Mouse (Mus musculus) stomach, embryonic 16.5 days (tissue): ENCODE measurements around the gene Zdhhc1. TPM values are rescaled to one million over a fixed set of nuclear protein-coding genes. Genes with fewer than 3 reads are reported as not detected.

Experiments
- ATAC-seq: fragments of 200-750 bp; cut with Nextera tagmentation; 2 replicates; pipeline ENCODE4 v1.8.0; 2017; ENCODE audit warnings: moderate number of reproducible peaks, moderate TSS enrichment; ENCODE audit not compliant: insufficient read depth, low FRiP score
- H3K27ac ChIP-seq: fragments of 300-500 bp; sonication (generic); 2 replicates; pipeline ENCODE4 v1.5.1; 2014; ENCODE audit warnings: low read length
- H3K27me3 ChIP-seq: fragments of 300-500 bp; sonication (generic); 2 replicates; pipeline ENCODE4 v1.6.1; 2014; ENCODE audit warnings: low read length, control low read depth, mixed read lengths; ENCODE audit not compliant: control insufficient read depth, insufficient read depth
- H3K36me3 ChIP-seq: fragments of 300-500 bp; sonication (generic); 2 replicates; pipeline ENCODE4 v1.6.1; 2014; ENCODE audit warnings: low read length; ENCODE audit not compliant: control insufficient read depth, insufficient read depth
- H3K4me1 ChIP-seq: fragments of 300-500 bp; sonication (generic); 2 replicates; pipeline ENCODE4 v1.6.1; 2014; ENCODE audit warnings: low read length, control low read depth, mixed read lengths; ENCODE audit not compliant: control insufficient read depth, insufficient read depth
- H3K4me2 ChIP-seq: fragments of 300-500 bp; sonication (generic); 2 replicates; pipeline ENCODE4 v1.6.1; 2014; ENCODE audit warnings: low read depth, low read length, mixed read lengths
- H3K4me3 ChIP-seq: fragments of 300-500 bp; sonication (generic); replicated peaks from 2 replicates; pipeline ENCODE4 v1.5.1; 2014; ENCODE audit warnings: mild to moderate bottlenecking, low read length
- H3K9ac ChIP-seq: fragments of 300-500 bp; sonication (generic); 2 replicates; pipeline ENCODE4 v1.6.1; 2014; ENCODE audit warnings: low read length
- H3K9me3 ChIP-seq: fragments of 300-500 bp; sonication (generic); replicated peaks from 2 replicates; pipeline ENCODE4 v1.6.1; 2016; ENCODE audit warnings: low read length, control low read depth; ENCODE audit not compliant: control insufficient read depth
- WGBS: fragments of 180-500 bp; shearing (Covaris S2); extraction: QIAGEN DNeasy Blood & Tissue Kit; methylation state at CpG from one replicate; pipeline ENCODE4 v1.1.7; 2014; 5-methylcytosine and 5-hydroxymethylcytosine counted together
- polyA plus RNA-seq: library from polyadenylated mRNA; unstranded; fragments of >200 nt; fragmentation: Nextera tagmentation; extraction: Ambion mirVana; gene quantifications from 2 replicates; pipeline ENCODE4 v1.2.1, GENCODE M21; 2015

Zdhhc1 gene
- polyA plus RNA-seq, 1 experiment from 2014 or later, result 33.8 TPM

DNA sequence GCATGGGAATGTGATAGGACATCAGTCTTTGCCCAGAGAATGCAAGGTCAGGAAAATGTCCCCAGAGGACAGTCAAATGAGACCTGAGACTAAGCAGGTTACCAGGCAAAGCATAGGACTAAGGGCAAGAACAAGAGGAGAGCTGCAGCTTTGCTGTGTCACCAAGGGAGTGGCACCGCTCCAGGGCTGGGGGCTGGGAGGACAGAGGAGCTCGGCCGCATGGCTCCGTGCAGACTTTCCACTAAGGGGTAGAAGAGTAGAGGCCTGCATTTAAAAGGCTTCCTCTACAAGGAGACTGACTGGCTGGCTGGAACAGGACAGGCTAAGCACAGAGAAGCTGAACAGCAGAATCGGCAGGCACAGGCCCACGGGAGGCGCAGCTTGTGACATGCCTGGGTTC is 32.1 kb downstream of the Zdhhc1 start:
- H3K4me3 ChIP-seq, result no peak overlapping the region
- H3K27me3 ChIP-seq, result no peaks in the 10 kb centered on the region; the same call in 1 of the 2 replicates
- H3K9me3 ChIP-seq, result no peaks in the 10 kb centered on the region
- no peak overlapping the region for H3K27ac ChIP-seq
- 68% methylated on average over 7 of the region's 7 CpGs for WGBS
- H3K9ac ChIP-seq, result no peak overlapping the region
- peaks cover 8% of the 10 kb centered on the region for H3K4me1 ChIP-seq
- H3K36me3 ChIP-seq, result no peaks in the 10 kb centered on the region
- no peak for ATAC-seq
- no peak overlapping the region for H3K4me2 ChIP-seq

GRCm38 (mm10) chr8:105461085-105461803 is 35.5 kb downstream of the Zdhhc1 start:
- Histone ChIP-seq H3K36me3 (no peaks in the 10 kb centered on the region), H3K9ac (no peak overlapping the region), H3K9me3 (no peaks in the 10 kb centered on the region), H3K4me2 (no peak overlapping the region), H3K27me3 (no peaks in the 10 kb centered on the region; the same call in 1 of the 2 replicates), H3K4me3 (no peak overlapping the region), H3K27ac (no peak overlapping the region), H3K4me1 (no peaks in the 10 kb centered on the region)
- WGBS, result 53% methylated on average over 13 of the region's 13 CpGs
- no peak for ATAC-seq

DNA sequence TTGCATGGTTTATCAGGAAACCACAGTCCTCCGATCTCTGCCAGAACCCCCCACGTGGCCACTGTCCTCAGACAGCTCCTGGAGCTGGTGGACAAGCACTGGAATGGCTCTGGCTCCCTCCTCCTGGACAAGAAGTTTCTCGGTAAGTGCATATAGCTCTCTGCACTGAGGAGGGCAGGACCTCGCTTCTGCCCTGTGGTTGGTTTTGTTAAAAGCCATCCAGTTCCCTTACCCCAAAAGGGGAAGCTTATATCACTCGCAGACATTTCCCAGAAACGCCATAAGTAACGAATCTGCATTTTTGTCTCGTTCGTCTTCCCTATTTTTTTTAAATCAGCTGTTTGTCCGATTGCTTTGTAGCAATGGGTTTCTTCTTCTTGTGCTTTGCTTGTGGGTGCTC is 41.5 kb downstream of the Zdhhc1 start:
- Histone ChIP-seq H3K27ac (no peak overlapping the region), H3K9me3 (no peaks in the 10 kb centered on the region), H3K36me3 (no peaks in the 10 kb centered on the region), H3K9ac (no peak overlapping the region), H3K4me1 (no peaks in the 10 kb centered on the region), H3K4me3 (no peak overlapping the region), H3K27me3 (no peaks in the 10 kb centered on the region; the same call in 1 of the 2 replicates), H3K4me2 (no peak overlapping the region)
- 36% methylated on average over 10 of the region's 10 CpGs for WGBS
- no peak for ATAC-seq

- Histone ChIP-seq H3K4me2 (no peak overlapping the region), H3K27me3 (no peaks in the 10 kb centered on the region), H3K9ac (no peak overlapping the region), H3K36me3 (no peaks in the 10 kb centered on the region), H3K9me3 (no peaks in the 10 kb centered on the region), H3K27ac (no peak overlapping the region), H3K4me1 (no peaks in the 10 kb centered on the region), H3K4me3 (no peak overlapping the region)
- ATAC-seq, result no peak
- WGBS, result 54% methylated on average over 5 of the region's 5 CpGs
Observed at GRCm38 (mm10) chr8:105454088-105454487, 42.6 kb downstream of the Zdhhc1 start.

DNA sequence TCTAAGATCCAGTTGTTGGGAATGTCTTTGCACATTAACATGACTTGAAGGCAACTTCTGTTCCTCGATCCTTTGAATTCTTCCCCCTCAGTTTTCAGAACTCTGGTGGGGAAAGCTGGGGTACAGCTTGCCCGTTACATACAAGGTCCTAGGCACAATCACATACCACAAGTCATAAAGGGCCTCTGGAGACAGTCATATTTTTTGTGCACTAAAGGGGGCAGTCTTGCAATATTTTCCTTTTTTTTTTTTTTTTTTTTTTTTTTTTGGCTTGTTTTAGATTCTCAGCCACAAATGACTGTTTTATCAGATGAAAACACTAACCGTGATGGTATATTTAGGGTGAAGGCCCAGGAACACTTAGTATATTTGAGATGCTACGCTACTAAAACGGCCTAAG is 43.4 kb downstream of the Zdhhc1 start:
- Histone ChIP-seq H3K9me3 (no peaks in the 10 kb centered on the region), H3K27me3 (no peaks in the 10 kb centered on the region), H3K4me2 (no peak overlapping the region), H3K4me3 (no peak overlapping the region), H3K27ac (no peak overlapping the region), H3K9ac (no peak overlapping the region), H3K36me3 (no peaks in the 10 kb centered on the region), H3K4me1 (no peaks in the 10 kb centered on the region)
- WGBS, result 69% methylated on average over 5 of the region's 5 CpGs
- no peak for ATAC-seq

- H3K36me3 ChIP-seq, result no peaks in the 10 kb centered on the region
- H3K4me2 ChIP-seq, result no peak overlapping the region
- 55% methylated on average over 15 of the region's 15 CpGs for WGBS
- H3K27me3 ChIP-seq, result no peaks in the 10 kb centered on the region
- no peak for ATAC-seq
- no peak overlapping the region for H3K9ac ChIP-seq
- no peak overlapping the region for H3K4me3 ChIP-seq
- H3K27ac ChIP-seq, result no peak overlapping the region
- H3K9me3 ChIP-seq, result no peaks in the 10 kb centered on the region
- no peaks in the 10 kb centered on the region for H3K4me1 ChIP-seq
Observed at GRCm38 (mm10) chr8:105451903-105452603, 44.6 kb downstream of the Zdhhc1 start.

- no peaks in the 10 kb centered on the region for H3K9me3 ChIP-seq
- H3K4me1 ChIP-seq, result no peaks in the 10 kb centered on the region
- ATAC-seq, result no peak
- no peaks in the 10 kb centered on the region for H3K36me3 ChIP-seq
- H3K27ac ChIP-seq, result no peak overlapping the region
- H3K4me2 ChIP-seq, result no peak overlapping the region
- WGBS, result 75% methylated on average over 1 of the region's 1 CpGs
- no peaks in the 10 kb centered on the region for H3K27me3 ChIP-seq
- no peak overlapping the region for H3K4me3 ChIP-seq
- H3K9ac ChIP-seq, result no peak overlapping the region
Observed at GRCm38 (mm10) chr8:105450977-105451376, 45.7 kb downstream of the Zdhhc1 start.

DNA sequence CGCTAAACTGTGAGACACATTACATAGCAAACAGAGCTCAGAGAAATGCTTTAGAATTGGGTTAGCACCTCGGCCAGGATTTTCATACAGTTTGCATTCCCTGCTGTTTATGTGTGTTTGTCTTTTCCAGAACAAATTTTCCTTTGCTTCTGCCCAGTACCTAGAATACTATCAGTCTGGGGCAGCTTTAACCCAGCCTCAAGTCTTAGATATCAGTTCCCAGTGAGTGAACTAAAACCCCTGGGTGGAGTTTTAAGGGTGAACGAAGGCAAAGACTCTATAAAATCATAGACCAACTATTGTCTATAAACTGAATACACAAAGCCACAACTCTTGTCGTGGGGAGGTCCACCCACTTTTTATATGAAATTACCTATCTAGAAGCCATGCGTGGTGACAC is 48.1 kb downstream of the Zdhhc1 start:
- H3K9ac ChIP-seq, result no peak overlapping the region
- H3K27ac ChIP-seq, result no peak overlapping the region
- H3K4me2 ChIP-seq, result no peak overlapping the region
- no peaks in the 10 kb centered on the region for H3K27me3 ChIP-seq
- H3K4me3 ChIP-seq, result no peak overlapping the region
- no peaks in the 10 kb centered on the region for H3K36me3 ChIP-seq
- no peak for ATAC-seq
- 74% methylated on average over 5 of the region's 5 CpGs for WGBS
- H3K4me1 ChIP-seq, result peaks cover 6% of the 10 kb centered on the region; the same call in 1 of the 2 replicates
- H3K9me3 ChIP-seq, result no peaks in the 10 kb centered on the region

DNA sequence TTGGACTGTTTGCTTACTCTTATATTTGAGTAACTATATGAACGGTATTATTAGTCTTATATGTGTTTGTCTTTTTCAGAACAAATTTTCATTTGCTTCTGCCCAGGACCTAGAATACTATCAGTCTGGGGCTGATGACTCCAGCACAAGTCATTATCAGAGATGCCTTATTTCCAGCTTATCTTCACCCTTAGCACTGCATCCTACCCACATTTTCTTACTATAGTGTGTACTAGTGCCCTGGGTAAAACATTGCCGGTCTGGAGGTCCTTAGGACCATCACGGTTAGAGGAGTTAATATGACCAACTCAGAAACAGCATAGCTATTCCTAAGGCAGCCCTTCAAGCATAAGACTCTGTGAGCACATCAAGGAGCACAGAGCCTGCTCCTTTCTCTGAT is 48.5 kb downstream of the Zdhhc1 start:
- H3K36me3 ChIP-seq, result no peaks in the 10 kb centered on the region
- no peak overlapping the region for H3K4me3 ChIP-seq
- H3K9me3 ChIP-seq, result no peaks in the 10 kb centered on the region
- no peaks in the 10 kb centered on the region for H3K27me3 ChIP-seq
- no peak overlapping the region for H3K9ac ChIP-seq
- H3K4me1 ChIP-seq, result peaks cover 6% of the 10 kb centered on the region; the same call in 1 of the 2 replicates
- no peak overlapping the region for H3K4me2 ChIP-seq
- WGBS, result 82% methylated on average over 3 of the region's 3 CpGs
- no peak overlapping the region for H3K27ac ChIP-seq
- no peak for ATAC-seq
